Mouse (Mus musculus) liver, embryonic 11.5 days (tissue): Measurements from ENCODE around the gene Sh2d5. TPM values are rescaled to one million over a fixed set of nuclear protein-coding genes. Genes with fewer than 3 reads are reported as not detected.
A peak's percentile ranks its signal among the peaks of the same experiment; 100 is the strongest.

Experiments
- ATAC-seq: fragments of 200-750 bp; cut with Nextera tagmentation; replicated peaks from 2 replicates; pipeline ENCODE4 v1.8.0; 2017; ENCODE audit warnings: moderate number of reproducible peaks, mild to moderate bottlenecking, moderate TSS enrichment, moderate library complexity; ENCODE audit not compliant: low FRiP score
- DNase-seq: peaks from one replicate; pipeline ENCODE4 v3.0.0-alpha.2; 2017; ENCODE audit warnings: low spot score
- H3K27ac ChIP-seq: fragments of 300-500 bp; sonication (generic); 2 replicates; pipeline ENCODE4 v1.5.1; 2014; ENCODE audit warnings: mild to moderate bottlenecking, low read depth, low read length, control low read depth
- H3K27me3 ChIP-seq: fragments of 300-500 bp; sonication (generic); replicated peaks from 2 replicates; pipeline ENCODE4 v1.6.1; 2014; ENCODE audit warnings: low read length, mixed read lengths; ENCODE audit not compliant: control insufficient read depth, insufficient read depth
- H3K36me3 ChIP-seq: fragments of 300-500 bp; sonication (generic); 2 replicates; pipeline ENCODE4 v1.6.1; 2014; ENCODE audit warnings: mild to moderate bottlenecking, low read length, moderate library complexity, mixed read lengths; ENCODE audit not compliant: control insufficient read depth, insufficient read depth
- H3K4me1 ChIP-seq: fragments of 300-500 bp; sonication (generic); replicated peaks from 2 replicates; pipeline ENCODE4 v1.6.1; 2014; ENCODE audit warnings: low read length, mixed read lengths; ENCODE audit not compliant: control insufficient read depth, insufficient read depth
- H3K4me2 ChIP-seq: fragments of 300-500 bp; sonication (generic); 2 replicates; pipeline ENCODE4 v1.6.1; 2014; ENCODE audit warnings: mild to moderate bottlenecking, control low read depth, moderate library complexity
- H3K4me3 ChIP-seq: fragments of 300-500 bp; sonication (generic); 2 replicates; pipeline ENCODE4 v1.5.1; 2014; ENCODE audit warnings: low read depth, low read length, control low read depth
- H3K9ac ChIP-seq: fragments of 300-500 bp; sonication (generic); 2 replicates; pipeline ENCODE4 v1.6.1; 2014; ENCODE audit warnings: low read depth, low read length, control low read depth
- H3K9me3 ChIP-seq: fragments of 300-500 bp; sonication (generic); 2 replicates; pipeline ENCODE4 v1.6.1; 2016; ENCODE audit warnings: low read length, inconsistent platforms, mixed read lengths; ENCODE audit not compliant: control insufficient read depth
- WGBS: fragments of 180-500 bp; shearing (Covaris S2); extraction: QIAGEN DNeasy Blood & Tissue Kit; methylation state at CpG from one replicate; pipeline ENCODE4 v1.1.7; 2014; 5-methylcytosine and 5-hydroxymethylcytosine counted together
- polyA plus RNA-seq: library from polyadenylated mRNA; unstranded; fragments of >200 nt; fragmentation: Nextera tagmentation; extraction: Ambion mirVana; gene quantifications from 2 replicates; pipeline ENCODE4 v1.2.1, GENCODE M21; 2014

Gene Sh2d5
- polyA plus RNA-seq, 1 experiment from 2014 or later: 0.81 TPM

- H3K9me3 ChIP-seq: no peaks in the 10 kb centered on the region
- H3K4me1 ChIP-seq: peaks cover 26% of the 10 kb centered on the region
- no peak overlapping the region for H3K27ac ChIP-seq
- under 1% methylated on average over 14 of the region's 14 CpGs for WGBS
- peak overlapping the region; percentile 21 for H3K4me3 ChIP-seq
- no peak overlapping the region for H3K9ac ChIP-seq
- H3K27me3 ChIP-seq: peaks cover 51% of the 10 kb centered on the region
- peak overlapping the region; percentile 99 for H3K4me2 ChIP-seq
- ATAC-seq: no peak
- DNase-seq: peak; percentile 50
- peaks cover 4% of the 10 kb centered on the region; the same call in 1 of the 2 replicates for H3K36me3 ChIP-seq
Observed at GRCm38 (mm10) chr4:138251819-138252218, 1.6 kb downstream of the Sh2d5 start.

- H3K27ac ChIP-seq: no peak overlapping the region
Observed at GRCm38 (mm10) chr4:138252231-138252630, 2.0 kb downstream of the Sh2d5 start.

GRCm38 (mm10) chr4:138257116-138257687 is 7.0 kb downstream of the Sh2d5 start:
- H3K27me3 ChIP-seq: peaks cover 23% of the 10 kb centered on the region
- ATAC-seq: no peak

More at GRCm38 (mm10) chr4:138252231-138252630, 2.0 kb downstream of the Sh2d5 start:
- 0 out of 2 replicates have a peak overlapping the region, but pooled peaks have one; percentile 21 for H3K4me3 ChIP-seq
- H3K9me3 ChIP-seq: no peaks in the 10 kb centered on the region
- H3K9ac ChIP-seq: no peak overlapping the region
- H3K4me2 ChIP-seq: peak overlapping the region; percentile 99
- peaks cover 1% of the 10 kb centered on the region; the same call in 1 of the 2 replicates for H3K36me3 ChIP-seq
- peaks cover 51% of the 10 kb centered on the region for H3K27me3 ChIP-seq
- no peak for DNase-seq
- peaks cover 26% of the 10 kb centered on the region for H3K4me1 ChIP-seq
- 15% methylated on average over 5 of the region's 5 CpGs for WGBS
- no peak for ATAC-seq

GRCm38 (mm10) chr4:138258663-138259062 is 8.5 kb downstream of the Sh2d5 start:
- no peak overlapping the region for H3K4me3 ChIP-seq
- no peaks in the 10 kb centered on the region for H3K36me3 ChIP-seq
- WGBS: 71% methylated on average over 7 of the region's 7 CpGs
- H3K27me3 ChIP-seq: peaks cover 12% of the 10 kb centered on the region
- DNase-seq (no peak), ATAC-seq (no peak)
- H3K27ac ChIP-seq: no peak overlapping the region
- no peak overlapping the region for H3K9ac ChIP-seq
- peaks cover 4% of the 10 kb centered on the region for H3K4me1 ChIP-seq
- H3K4me2 ChIP-seq: no peak overlapping the region
- H3K9me3 ChIP-seq: no peaks in the 10 kb centered on the region

More at GRCm38 (mm10) chr4:138257116-138257687, 7.0 kb downstream of the Sh2d5 start:
- no peak overlapping the region for H3K4me3 ChIP-seq
- H3K9ac ChIP-seq: no peak overlapping the region
- WGBS: 57% methylated on average over 22 of the region's 22 CpGs
- no peaks in the 10 kb centered on the region for H3K36me3 ChIP-seq
- H3K27ac ChIP-seq: no peak overlapping the region
- no peak for DNase-seq
- H3K4me1 ChIP-seq: peaks cover 7% of the 10 kb centered on the region
- no peak overlapping the region for H3K4me2 ChIP-seq
- H3K9me3 ChIP-seq: no peaks in the 10 kb centered on the region

- no peak overlapping the region for H3K4me3 ChIP-seq
- DNase-seq: no peak
- peaks cover 4% of the 10 kb centered on the region for H3K4me1 ChIP-seq
- H3K9ac ChIP-seq: no peak overlapping the region
- H3K4me2 ChIP-seq: no peak overlapping the region
- H3K27ac ChIP-seq: no peak overlapping the region; the same call in 1 of the 2 replicates
- ATAC-seq: no peak
- peaks cover 11% of the 10 kb centered on the region for H3K27me3 ChIP-seq
- no peaks in the 10 kb centered on the region for H3K9me3 ChIP-seq
- no peaks in the 10 kb centered on the region for H3K36me3 ChIP-seq
- 55% methylated on average over 5 of the region's 5 CpGs for WGBS
Observed at GRCm38 (mm10) chr4:138259482-138259881, 9.3 kb downstream of the Sh2d5 start.

GRCm38 (mm10) chr4:138261843-138262681 is 11.9 kb downstream of the Sh2d5 start:
- peaks cover 4% of the 10 kb centered on the region for H3K4me1 ChIP-seq
- peak; percentile 89 for ATAC-seq
- no peak overlapping the region for H3K27ac ChIP-seq
- H3K9me3 ChIP-seq: no peaks in the 10 kb centered on the region
- H3K4me3 ChIP-seq: peak overlapping the region; percentile 77
- H3K9ac ChIP-seq: peak overlapping the region; percentile 49; the same call in 1 of the 2 replicates
- under 1% methylated on average over 73 of the region's 78 CpGs for WGBS
- H3K4me2 ChIP-seq: peak overlapping the region; percentile 92
- no peaks in the 10 kb centered on the region for H3K36me3 ChIP-seq
- peak; percentile 89 for DNase-seq
- H3K27me3 ChIP-seq: peaks cover 8% of the 10 kb centered on the region

GRCm38 (mm10) chr4:138267869-138268268 is 17.7 kb downstream of the Sh2d5 start:
- Histone ChIP-seq H3K4me3 (no peak overlapping the region), H3K27me3 (peaks cover 5% of the 10 kb centered on the region), H3K9ac (no peak overlapping the region), H3K4me1 (no peaks in the 10 kb centered on the region; the same call in 1 of the 2 replicates), H3K9me3 (no peaks in the 10 kb centered on the region), H3K36me3 (no peaks in the 10 kb centered on the region), H3K27ac (no peak overlapping the region), H3K4me2 (no peak overlapping the region)
- DNase-seq (no peak), ATAC-seq (no peak)
- WGBS: 81% methylated on average over 10 of the region's 10 CpGs

- H3K4me3 ChIP-seq: no peak overlapping the region
- no peak overlapping the region for H3K4me2 ChIP-seq
- no peak overlapping the region for H3K9ac ChIP-seq
- no peak for ATAC-seq
- WGBS: 67% methylated on average over 14 of the region's 14 CpGs
- no peaks in the 10 kb centered on the region; the same call in 1 of the 2 replicates for H3K27me3 ChIP-seq
- DNase-seq: no peak
- no peaks in the 10 kb centered on the region for H3K9me3 ChIP-seq
- no peak overlapping the region for H3K27ac ChIP-seq
- H3K4me1 ChIP-seq: no peaks in the 10 kb centered on the region
- no peaks in the 10 kb centered on the region for H3K36me3 ChIP-seq
Observed at GRCm38 (mm10) chr4:138272011-138272997, 22.1 kb downstream of the Sh2d5 start.
